Mouse (Mus musculus): ENCODE results near the gene Ptprj. TPM values are rescaled to one million over a fixed set of nuclear protein-coding genes. Genes with fewer than 3 reads are reported as not detected.
"Not testable (repeated sequence)": the region's sequence is repeated elsewhere in the genome, so short reads cannot be mapped to it uniquely, and the experiment has no call there.

Gene Ptprj
- total and polyA plus RNA-seq, 2 experiments, result 12.1 to 35.2 TPM

GRCm38 (mm10) chr2:90414110-90414821, 166.2 kb downstream of the Ptprj start:
- H3K79me2 ChIP-seq (ENCODE audit: control insufficient read depth, insufficient read depth, low read length); DNase-seq (ENCODE audit: extremely low read depth, low read depth, low spot score); H3K4me1 ChIP-seq (ENCODE audit: control insufficient read depth, insufficient read depth, low read length); H3K27ac ChIP-seq (replicated peaks; ENCODE audit: insufficient read depth, low read depth, low read length); H3K27me3 ChIP-seq (ENCODE audit: control insufficient read depth, insufficient read depth, low read length); H3K4me3 ChIP-seq (ENCODE audit: insufficient read depth, low read depth, low read length); H3K9ac ChIP-seq (ENCODE audit: low read depth, low read length); H3K36me3 ChIP-seq (ENCODE audit: control insufficient read depth, insufficient read depth, low read length): not testable (repeated sequence)
- 73% methylated on average over 4 of the region's 4 CpGs for WGBS

- 79% methylated on average over 6 of the region's 7 CpGs for WGBS
- not testable (repeated sequence) for H3K4me1 ChIP-seq (ENCODE audit: control insufficient read depth, insufficient read depth, low read length); H3K4me3 ChIP-seq (ENCODE audit: insufficient read depth, low read depth, low read length); H3K27ac ChIP-seq (replicated peaks; ENCODE audit: insufficient read depth, low read depth, low read length); DNase-seq (ENCODE audit: extremely low read depth, low read depth, low spot score); H3K27me3 ChIP-seq (ENCODE audit: control insufficient read depth, insufficient read depth, low read length); H3K9ac ChIP-seq (ENCODE audit: low read depth, low read length); H3K79me2 ChIP-seq (ENCODE audit: control insufficient read depth, insufficient read depth, low read length); H3K36me3 ChIP-seq (ENCODE audit: control insufficient read depth, insufficient read depth, low read length)
These were observed 181.8 kb downstream of the Ptprj start, which contains the start of gene Olfr1274-ps for GRCm38 (mm10) chr2:90398633-90399107. Gene Olfr1274-ps (plus strand): TSS chr2:90398683.

Other genes with a start within 250 kb of the Ptprj start
- gene Olfr1274-ps, start 182.0 kb downstream of the Ptprj start, total RNA-seq (2014; rRNA removed), result not detected in 2 replicates
- not detected in 2 replicates for gene Olfr1274-ps, start 182.0 kb downstream of the Ptprj start, polyA plus RNA-seq (2012; rRNA removed)
- gene Nup160, start 96.6 kb upstream of the Ptprj start, total RNA-seq (2014; rRNA removed), result 9.6 and 13.7 TPM in 2 replicates
- 1.3 and 3.1 TPM in 2 replicates for gene Nup160, start 96.6 kb upstream of the Ptprj start, polyA plus RNA-seq (2012; rRNA removed)
- gene Fnbp4, start 164.7 kb upstream of the Ptprj start, total RNA-seq (2014; rRNA removed), result 17.6 and 17.9 TPM in 2 replicates
- gene Fnbp4, start 164.7 kb upstream of the Ptprj start, polyA plus RNA-seq (2012; rRNA removed), result 6.6 and 13.4 TPM in 2 replicates
- not detected in 2 replicates for gene Agbl2, start 202.1 kb upstream of the Ptprj start, total RNA-seq (2014; rRNA removed)
- gene Agbl2, start 202.1 kb upstream of the Ptprj start, polyA plus RNA-seq (2012; rRNA removed), result 0.05 TPM in 1 of 2 replicates, not detected in the other